Mouse (Mus musculus) forebrain, postnatal 0 days (tissue): ENCODE measurements around the gene Rhbdf2. TPM values are rescaled to one million over a fixed set of nuclear protein-coding genes. Genes with fewer than 3 reads are reported as not detected.
"Not testable (repeated sequence)": the region's sequence is repeated elsewhere in the genome, so short reads cannot be mapped to it uniquely, and the experiment has no call there.

Experiments used
- ATAC-seq: fragments of 200-750 bp; cut with Nextera tagmentation; 2 replicates; pipeline ENCODE4 v1.8.0; 2017; ENCODE audit warnings: mild to moderate bottlenecking, moderate library complexity
- DNase-seq: peaks from one replicate; pipeline ENCODE4 v3.0.0-alpha.2; 2015
- H3K27ac ChIP-seq: fragments of 300-500 bp; sonication (generic); 2 replicates; pipeline ENCODE4 v1.5.1; 2014; ENCODE audit warnings: low read depth, mild to moderate bottlenecking, antibody characterized with exemption, low read length, moderate library complexity, mixed read lengths
- H3K27me3 ChIP-seq: fragments of 300-500 bp; sonication (generic); 2 replicates; pipeline ENCODE4 v1.6.1; 2014; ENCODE audit warnings: mild to moderate bottlenecking, low read length, mixed read lengths; ENCODE audit not compliant: insufficient read depth
- H3K36me3 ChIP-seq: fragments of 300-500 bp; sonication (generic); 2 replicates; pipeline ENCODE4 v1.6.1; 2014; ENCODE audit warnings: mild to moderate bottlenecking, moderate library complexity; ENCODE audit not compliant: insufficient read depth
- H3K4me1 ChIP-seq: fragments of 300-500 bp; sonication (generic); 2 replicates; pipeline ENCODE4 v1.6.1; 2014; ENCODE audit warnings: antibody characterized with exemption; ENCODE audit not compliant: insufficient read depth
- H3K4me2 ChIP-seq: fragments of 300-500 bp; sonication (generic); 2 replicates; pipeline ENCODE4 v1.6.1; 2014; ENCODE audit warnings: low read depth, mild to moderate bottlenecking, moderate library complexity
- H3K4me3 ChIP-seq: fragments of 300-500 bp; sonication (generic); 2 replicates; pipeline ENCODE4 v1.5.1; 2014; ENCODE audit warnings: low read depth, low read length, mixed read lengths
- H3K9ac ChIP-seq: fragments of 300-500 bp; sonication (generic); 2 replicates; pipeline ENCODE4 v1.6.1; 2014; ENCODE audit warnings: mild to moderate bottlenecking
- H3K9me3 ChIP-seq: fragments of 300-500 bp; sonication (generic); 2 replicates; pipeline ENCODE4 v1.6.1; 2016; ENCODE audit warnings: low read length
- CTCF ChIP-seq: sonication (generic); IDR thresholded peaks from 2 replicates; pipeline ENCODE4 v1.5.1; 2016; ENCODE audit warnings: antibody characterized with exemption, control low read depth, low read depth
- WGBS: fragments of 180-500 bp; shearing (Covaris S2); extraction: QIAGEN DNeasy Blood & Tissue Kit; methylation state at CpG from one replicate; pipeline ENCODE4 v1.1.7; 2014; 5-methylcytosine and 5-hydroxymethylcytosine counted together
- polyA plus RNA-seq: library from polyadenylated mRNA; unstranded; fragments of >200 nt; fragmentation: Nextera tagmentation; extraction: Ambion mirVana; gene quantifications from 2 replicates; pipeline ENCODE4 v1.2.1, GENCODE M21; 2015
- total RNA-seq: library from RNA; depleted of rRNA; stranded (reverse); fragments of >200 nt; gene quantifications from 2 replicates; pipeline ENCODE4 v1.2.3, GENCODE M21; 2014

The Rhbdf2 gene
- total and polyA plus RNA-seq, 2 experiments from 2014 or later, result 0.97 to 1.9 TPM

DNA sequence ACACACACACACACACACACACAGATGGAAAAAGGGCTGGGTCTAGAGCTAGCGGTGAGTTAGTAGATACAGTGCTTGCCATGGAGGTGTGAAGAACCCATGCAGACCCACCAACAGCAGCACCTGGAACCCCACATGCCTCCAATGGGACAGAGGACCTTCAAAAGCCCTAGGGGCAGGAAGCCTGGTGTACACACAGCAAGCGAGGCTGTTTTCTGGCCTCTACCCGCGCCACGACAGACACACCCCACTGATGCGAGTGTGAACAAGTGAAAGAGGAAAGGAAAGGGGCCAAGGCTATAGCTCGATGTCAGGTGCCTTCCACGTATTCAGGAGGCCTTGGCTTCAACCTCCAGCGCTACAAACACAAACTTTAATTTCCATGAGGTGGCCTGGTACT lies 14.9 kb downstream of the Rhbdf2 start:
- no peak for TF ChIP-seq CTCF
- Histone ChIP-seq H3K27ac (no peak overlapping the region), H3K27me3 (no peaks in the 10 kb centered on the region), H3K4me2 (no peak overlapping the region), H3K4me3 (no peak overlapping the region), H3K9me3 (no peaks in the 10 kb centered on the region), H3K4me1 (no peaks in the 10 kb centered on the region), H3K9ac (no peak overlapping the region), H3K36me3 (no peaks in the 10 kb centered on the region)
- DNase-seq, result no peak
- ATAC-seq, result no peak
- WGBS, result 87% methylated on average over 9 of the region's 9 CpGs

GRCm38 (mm10) chr11:116611168-116611567 lies 15.7 kb downstream of the Rhbdf2 start:
- WGBS, result 90% methylated on average over 8 of the region's 9 CpGs
- ATAC-seq, H3K4me3 ChIP-seq, H3K27me3 ChIP-seq, H3K9ac ChIP-seq, DNase-seq, H3K4me2 ChIP-seq, H3K36me3 ChIP-seq, H3K9me3 ChIP-seq, H3K27ac ChIP-seq, H3K4me1 ChIP-seq: not testable (repeated sequence)

GRCm38 (mm10) chr11:116609965-116610630 lies 16.7 kb downstream of the Rhbdf2 start:
- TF ChIP-seq CTCF, result no peak
- WGBS, result 90% methylated on average over 15 of the region's 15 CpGs
- H3K9me3 ChIP-seq, result no peaks in the 10 kb centered on the region

GRCm38 (mm10) chr11:116607717-116608116 lies 19.1 kb downstream of the Rhbdf2 start:
- Histone ChIP-seq H3K4me3 (no peak overlapping the region), H3K9ac (no peak overlapping the region), H3K27me3 (no peaks in the 10 kb centered on the region), H3K36me3 (no peaks in the 10 kb centered on the region), H3K4me1 (no peaks in the 10 kb centered on the region), H3K9me3 (no peaks in the 10 kb centered on the region), H3K27ac (no peak overlapping the region), H3K4me2 (no peak overlapping the region)
- TF ChIP-seq CTCF, result no peak
- 91% methylated on average over 3 of the region's 3 CpGs for whole genome bisulfite sequencing
- ATAC-seq (no peak), DNase-seq (no peak)

More at GRCm38 (mm10) chr11:116609965-116610630, 16.7 kb downstream of the Rhbdf2 start:
- H3K4me3 ChIP-seq, result no peak overlapping the region
- no peak overlapping the region for H3K27ac ChIP-seq
- no peak for ATAC-seq
- H3K4me2 ChIP-seq, result no peak overlapping the region
- DNase-seq, result no peak
- no peaks in the 10 kb centered on the region for H3K36me3 ChIP-seq
- H3K27me3 ChIP-seq, result no peaks in the 10 kb centered on the region
- H3K4me1 ChIP-seq, result no peaks in the 10 kb centered on the region
- H3K9ac ChIP-seq, result no peak overlapping the region

GRCm38 (mm10) chr11:116604097-116604496 lies 22.7 kb downstream of the Rhbdf2 start:
- TF ChIP-seq CTCF, result no peak
- Histone ChIP-seq H3K9me3 (no peaks in the 10 kb centered on the region), H3K36me3 (no peaks in the 10 kb centered on the region), H3K4me3 (no peak overlapping the region), H3K4me2 (no peak overlapping the region), H3K27ac (no peak overlapping the region), H3K27me3 (no peaks in the 10 kb centered on the region), H3K4me1 (no peaks in the 10 kb centered on the region), H3K9ac (no peak overlapping the region)
- WGBS, result 88% methylated on average over 12 of the region's 12 CpGs
- DNase-seq (no peak), ATAC-seq (no peak)

- H3K9ac ChIP-seq, result no peak overlapping the region
- no peak for DNase-seq
- H3K4me3 ChIP-seq, result no peak overlapping the region
- TF ChIP-seq CTCF, result peak; percentile 44; the same call in 1 of the 2 replicates
- no peaks in the 10 kb centered on the region for H3K27me3 ChIP-seq
- H3K27ac ChIP-seq, result no peak overlapping the region
- WGBS, result 89% methylated on average over 10 of the region's 10 CpGs
- H3K4me2 ChIP-seq, result no peak overlapping the region
- H3K4me1 ChIP-seq, result no peaks in the 10 kb centered on the region
- H3K9me3 ChIP-seq, result no peaks in the 10 kb centered on the region
- no peaks in the 10 kb centered on the region for H3K36me3 ChIP-seq
- no peak for ATAC-seq
These were observed 23.5 kb downstream of the Rhbdf2 start for GRCm38 (mm10) chr11:116603339-116603738.

DNA sequence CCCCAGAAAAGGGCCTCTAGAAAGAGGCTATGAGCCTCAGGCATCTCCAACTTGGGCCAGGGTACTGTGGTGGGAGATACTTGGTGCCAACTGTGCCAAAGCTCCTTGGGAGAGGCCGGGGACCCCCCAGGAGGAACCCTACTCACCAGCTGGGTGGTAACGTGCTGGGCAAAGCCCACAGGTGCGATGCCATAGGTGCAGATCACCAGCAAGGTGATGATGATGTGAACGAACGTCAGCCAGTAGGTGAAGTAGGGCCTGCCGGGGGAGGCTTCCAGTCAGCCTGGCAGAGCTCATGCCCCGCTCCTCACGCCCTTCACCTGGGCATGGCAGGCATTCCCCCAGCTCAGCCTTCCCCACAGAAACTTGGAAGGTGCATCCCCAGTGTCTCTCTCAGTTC lies 24.8 kb downstream of the Rhbdf2 start:
- TF ChIP-seq CTCF, result no peak
- WGBS, result 92% methylated on average over 8 of the region's 8 CpGs
- no peak overlapping the region for H3K27ac ChIP-seq
- no peak for DNase-seq
- no peaks in the 10 kb centered on the region for H3K4me1 ChIP-seq
- no peak overlapping the region for H3K4me2 ChIP-seq
- no peak overlapping the region for H3K4me3 ChIP-seq
- ATAC-seq, result no peak
- H3K9me3 ChIP-seq, result no peaks in the 10 kb centered on the region
- H3K9ac ChIP-seq, result no peak overlapping the region
- H3K27me3 ChIP-seq, result no peaks in the 10 kb centered on the region
- H3K36me3 ChIP-seq, result no peaks in the 10 kb centered on the region
